9 mouse cellular contexts compared by ENCODE assay signal in genomic region chrX:16998578-16998977, GRCm38 (mm10).
DNase-seq lines count a peak whose midpoint lies in the region; ATAC-seq and TF ChIP-seq lines count a peak whose summit lies in the region.
"Had no signal": no experiment of that assay in that cellular context is flagged by ENCODE, and none has a peak within 500 bp of the region (broad histone marks: within the 10 kb centered on the region; RNA-seq: fewer than 3 reads in every experiment).

No protein-coding gene starts in this region.

- no peak overlapping the region for H3K27ac ChIP-seq in hindbrain, embryonic 10.5 days
- no peak overlapping the region for H3K27ac ChIP-seq in lung, embryonic 16.5 days (ENCODE audit: low read length)
- H3K27ac ChIP-seq: heart, embryonic 13.5 days had no signal

- DNase-seq in lung, adult 18-20 months: peak; percentile 5 to 21
- no peak for DNase-seq in lung, adult 2 months
- DNase-seq in brain, adult 2 months (ENCODE audit: low read depth, low spot score): peak; percentile 22
- peak; percentile 3 for DNase-seq in hindbrain, embryonic 10.5 days (ENCODE audit: low spot score)
- no peak for DNase-seq in layer of hippocampus, postnatal 14 days (ENCODE audit: low spot score in 2 of 2)
- no peak for DNase-seq in left cerebral cortex, adult 11 months (ENCODE audit: low spot score)

- no peaks in the 10 kb centered on the region for H3K9me3 ChIP-seq in hindbrain, embryonic 10.5 days
- no peaks in the 10 kb centered on the region for H3K9me3 ChIP-seq in lung, embryonic 16.5 days (ENCODE audit: control insufficient read depth, low read length)
- H3K9me3 ChIP-seq: heart, embryonic 13.5 days had no signal

- no peak overlapping the region for H3K4me2 ChIP-seq in lung, embryonic 16.5 days (ENCODE audit: low read depth, low read length)
- H3K4me2 ChIP-seq: heart, embryonic 13.5 days had no signal

- no peak overlapping the region for H3K4me3 ChIP-seq in lung, adult 2 months (replicated peaks; ENCODE audit: extremely low read depth, low read depth, low read length)
- H3K4me3 ChIP-seq in hindbrain, embryonic 10.5 days: no peak overlapping the region
- H3K4me3 ChIP-seq in lung, embryonic 16.5 days (ENCODE audit: low read length): no peak overlapping the region
- H3K4me3 ChIP-seq: heart, embryonic 13.5 days had no signal

- H3K9ac ChIP-seq in lung, embryonic 16.5 days (ENCODE audit: low read length): no peak overlapping the region
- H3K9ac ChIP-seq: heart, embryonic 13.5 days had no signal

- whole genome bisulfite sequencing in lung, adult 2 months: 35% methylated on average over 5 of the region's 5 CpGs
- 35% methylated on average over 5 of the region's 5 CpGs for WGBS in hindbrain, embryonic 10.5 days
- WGBS in lung, embryonic 16.5 days: 29% methylated on average over 5 of the region's 5 CpGs

- H3K36me3 ChIP-seq in hindbrain, embryonic 10.5 days: no peaks in the 10 kb centered on the region
- H3K36me3 ChIP-seq in lung, embryonic 16.5 days (ENCODE audit: control insufficient read depth, insufficient read depth, low read length): no peaks in the 10 kb centered on the region
- H3K36me3 ChIP-seq: heart, embryonic 13.5 days had no signal

- no peaks in the 10 kb centered on the region for H3K27me3 ChIP-seq in hindbrain, embryonic 10.5 days (ENCODE audit: insufficient read depth, poor library complexity, severe bottlenecking)
- no peaks in the 10 kb centered on the region for H3K27me3 ChIP-seq in lung, embryonic 16.5 days (ENCODE audit: control insufficient read depth, insufficient read depth, low read depth, low read length)
- H3K27me3 ChIP-seq: heart, embryonic 13.5 days had no signal

- TF ChIP-seq CTCF in lung, adult 2 months (IDR thresholded peaks at IDR 0.05; ENCODE audit: insufficient read depth, low read length): no peak

- TF ChIP-seq POLR2A in lung, adult 2 months (IDR thresholded peaks at IDR 0.05; ENCODE audit: borderline replicate concordance, extremely low read depth, low read depth, low read length): no peak

- H3K4me1 ChIP-seq in lung, adult 2 months (ENCODE audit: control insufficient read depth, insufficient read depth, low read length): no peaks in the 10 kb centered on the region
- H3K4me1 ChIP-seq in hindbrain, embryonic 10.5 days (replicated peaks): no peaks in the 10 kb centered on the region
- no peaks in the 10 kb centered on the region for H3K4me1 ChIP-seq in lung, embryonic 16.5 days (replicated peaks; ENCODE audit: control insufficient read depth, insufficient read depth, low read length)
- H3K4me1 ChIP-seq: heart, embryonic 13.5 days had no signal

- peak; percentile 95 for ATAC-seq in lung, embryonic 16.5 days (ENCODE audit: low read depth)
- ATAC-seq in megakaryocyte-erythroid progenitor cell, adult 5-6 weeks (replicated peaks; ENCODE audit: low FRiP score, low TSS enrichment, poor library complexity, severe bottlenecking): no peak

Comparison
In these comparisons a context has a peak if more than half of its experiments do, and no peak if none do; other contexts are left out.
1. DNase-seq: peak in lung, adult 18-20 months (2 of 2), brain, adult 2 months (single experiment) and hindbrain, embryonic 10.5 days (single experiment); none in lung, adult 2 months (single experiment), layer of hippocampus, postnatal 14 days (0 of 2) and left cerebral cortex, adult 11 months (single experiment).